Mouse (Mus musculus): ENCODE data around the gene Rhbdl3. TPM values are rescaled to one million over a fixed set of nuclear protein-coding genes. Genes with fewer than 3 reads are reported as not detected.
"Not testable (repeated sequence)": the region's sequence is repeated elsewhere in the genome, so short reads cannot be mapped to it uniquely, and the experiment has no call there.

The Rhbdl3 gene
- polyA plus RNA-seq, 1 experiment from 2014 or later: 32.3 TPM

- peak overlapping the region; percentile 85 for H3K4me2 ChIP-seq (replicated peaks)
- no peaks in the 10 kb centered on the region for H3K9me3 ChIP-seq (replicated peaks)
- peaks cover 8% of the 10 kb centered on the region for H3K4me1 ChIP-seq
- no peaks in the 10 kb centered on the region for H3K27me3 ChIP-seq
- H3K27ac ChIP-seq: no peak overlapping the region
- H3K9ac ChIP-seq: no peak overlapping the region
- no peak for ATAC-seq (ENCODE audit: low FRiP score)
- no peak overlapping the region for H3K4me3 ChIP-seq
- WGBS: 75% methylated on average over 4 of the region's 4 CpGs
- H3K36me3 ChIP-seq: peaks cover 25% of the 10 kb centered on the region
Measured at GRCm38 (mm10) chr11:80376651-80377050, 75.9 kb downstream of the Rhbdl3 start.

GRCm38 (mm10) chr11:80377712-80378451 is 77.2 kb downstream of the Rhbdl3 start, which contains the start of gene 5730455P16Rik:
Gene 5730455P16Rik (minus strand): TSS chr11:80378034.
- 2% methylated on average over 43 of the region's 43 CpGs for WGBS
- peak within 1 kb of the TSS; percentile 97 for H3K9ac ChIP-seq
- peak; percentile 77 for ATAC-seq (ENCODE audit: low FRiP score)

GRCm38 (mm10) chr11:80378452-80379068 is 77.8 kb downstream of the Rhbdl3 start:
- peak overlapping the region; percentile 85 for H3K4me2 ChIP-seq (replicated peaks)
- not testable (repeated sequence) for H3K27me3 ChIP-seq; H3K9ac ChIP-seq; ATAC-seq (ENCODE audit: low FRiP score); H3K9me3 ChIP-seq (replicated peaks); H3K4me1 ChIP-seq
- 65% methylated on average over 2 of the region's 2 CpGs for WGBS
- H3K36me3 ChIP-seq: peaks cover 14% of the 10 kb centered on the region
- H3K4me3 ChIP-seq: peak overlapping the region; percentile 78
- peak overlapping the region; percentile 89; the same call in 1 of the 2 replicates for H3K27ac ChIP-seq

More at GRCm38 (mm10) chr11:80377712-80378451, 77.2 kb downstream of the Rhbdl3 start, which contains the start of gene 5730455P16Rik:
- peak within 1 kb of the TSS; percentile 85 for H3K4me2 ChIP-seq (replicated peaks)
- H3K9me3 ChIP-seq (replicated peaks): no peaks in the 10 kb centered on the region
- peak within 1 kb of the TSS; percentile 89 for H3K27ac ChIP-seq
- H3K4me3 ChIP-seq: peak within 1 kb of the TSS; percentile 78
- H3K36me3 ChIP-seq: peaks cover 20% of the 10 kb centered on the region
- H3K27me3 ChIP-seq: no peaks in the 10 kb centered on the region
- H3K4me1 ChIP-seq: peaks cover 8% of the 10 kb centered on the region

GRCm38 (mm10) chr11:80379184-80379583 is 78.5 kb downstream of the Rhbdl3 start:
- ATAC-seq (ENCODE audit: low FRiP score); H3K27ac ChIP-seq; H3K27me3 ChIP-seq; H3K9ac ChIP-seq; H3K36me3 ChIP-seq; H3K9me3 ChIP-seq (replicated peaks); H3K4me2 ChIP-seq (replicated peaks); H3K4me1 ChIP-seq; H3K4me3 ChIP-seq: not testable (repeated sequence)
- WGBS: 97% methylated on average over 7 of the region's 7 CpGs

- Histone ChIP-seq H3K9me3 (replicated peaks) (no peaks in the 10 kb centered on the region), H3K4me1 (peaks cover 26% of the 10 kb centered on the region), H3K9ac (peak overlapping the region; percentile 95), H3K27me3 (no peaks in the 10 kb centered on the region), H3K36me3 (peaks cover 8% of the 10 kb centered on the region), H3K4me2 (replicated peaks) (peak overlapping the region; percentile 66), H3K4me3 (peak overlapping the region; percentile 87), H3K27ac (peak overlapping the region; percentile 92)
- peak; percentile 20; the same call in 1 of the 2 replicates for ATAC-seq (ENCODE audit: low FRiP score)
- WGBS: 9% methylated on average over 12 of the region's 12 CpGs
Measured at GRCm38 (mm10) chr11:80382626-80383018, 81.9 kb downstream of the Rhbdl3 start.

- WGBS: under 1% methylated on average over 33 of the region's 33 CpGs
- H3K4me1 ChIP-seq: peaks cover 26% of the 10 kb centered on the region
- H3K27me3 ChIP-seq: no peaks in the 10 kb centered on the region
- peak within 1 kb of the TSS; percentile 87 for H3K4me3 ChIP-seq
- peak; percentile 94 for ATAC-seq (ENCODE audit: low FRiP score)
- H3K9ac ChIP-seq: peak within 1 kb of the TSS; percentile 95
- peaks cover 13% of the 10 kb centered on the region for H3K36me3 ChIP-seq
- no peaks in the 10 kb centered on the region for H3K9me3 ChIP-seq (replicated peaks)
- H3K4me2 ChIP-seq (replicated peaks): peak within 1 kb of the TSS; percentile 73
- peak within 1 kb of the TSS; percentile 92 for H3K27ac ChIP-seq
Measured at GRCm38 (mm10) chr11:80383019-80383625, 82.4 kb downstream of the Rhbdl3 start, which contains the start of gene Zfp207. Gene Zfp207 (plus strand): TSS chr11:80383279.

GRCm38 (mm10) chr11:80383626-80384046 is 82.9 kb downstream of the Rhbdl3 start:
- Histone ChIP-seq H3K36me3 (peaks cover 17% of the 10 kb centered on the region), H3K4me1 (peaks cover 26% of the 10 kb centered on the region), H3K9me3 (replicated peaks) (no peaks in the 10 kb centered on the region), H3K9ac (peak overlapping the region; percentile 95), H3K27ac (peak overlapping the region; percentile 92), H3K27me3 (no peaks in the 10 kb centered on the region), H3K4me2 (replicated peaks) (peak overlapping the region; percentile 11; the same call in 1 of the 2 replicates), H3K4me3 (peak overlapping the region; percentile 87)
- WGBS: 1% methylated on average over 20 of the region's 20 CpGs
- 0 out of 2 replicates have a peak, but pooled peaks have one; percentile 21 for ATAC-seq (ENCODE audit: low FRiP score)

- Histone ChIP-seq H3K4me1 (peaks cover 26% of the 10 kb centered on the region), H3K4me2 (replicated peaks) (peak overlapping the region; percentile 73), H3K9ac (peak overlapping the region; percentile 62), H3K9me3 (replicated peaks) (no peaks in the 10 kb centered on the region), H3K4me3 (peak overlapping the region; percentile 87), H3K27ac (no peak overlapping the region), H3K27me3 (no peaks in the 10 kb centered on the region), H3K36me3 (peaks cover 22% of the 10 kb centered on the region)
- ATAC-seq (ENCODE audit: low FRiP score): no peak
Measured at GRCm38 (mm10) chr11:80384461-80384860, 83.7 kb downstream of the Rhbdl3 start.

- Histone ChIP-seq H3K4me1 (peaks cover 26% of the 10 kb centered on the region), H3K9me3 (replicated peaks) (no peaks in the 10 kb centered on the region), H3K4me3 (peak overlapping the region; percentile 87), H3K36me3 (peaks cover 22% of the 10 kb centered on the region), H3K4me2 (replicated peaks) (peak overlapping the region; percentile 73), H3K27me3 (no peaks in the 10 kb centered on the region), H3K9ac (peak overlapping the region; percentile 62), H3K27ac (no peak overlapping the region)
- ATAC-seq (ENCODE audit: low FRiP score): no peak
- WGBS: 66% methylated on average over 4 of the region's 4 CpGs
Measured at GRCm38 (mm10) chr11:80385055-80385454, 84.3 kb downstream of the Rhbdl3 start.

GRCm38 (mm10) chr11:80386790-80387189 is 86.1 kb downstream of the Rhbdl3 start:
- no peak for ATAC-seq (ENCODE audit: low FRiP score)

GRCm38 (mm10) chr11:80389885-80390284 is 89.2 kb downstream of the Rhbdl3 start:
- H3K4me3 ChIP-seq: no peak overlapping the region
- ATAC-seq (ENCODE audit: low FRiP score): no peak
- peaks cover 23% of the 10 kb centered on the region for H3K4me1 ChIP-seq
- H3K4me2 ChIP-seq (replicated peaks): no peak overlapping the region
- H3K27ac ChIP-seq: no peak overlapping the region
- H3K9ac ChIP-seq: no peak overlapping the region
- H3K27me3 ChIP-seq: no peaks in the 10 kb centered on the region
- no peaks in the 10 kb centered on the region for H3K9me3 ChIP-seq (replicated peaks)
- peaks cover 47% of the 10 kb centered on the region for H3K36me3 ChIP-seq
- 87% methylated on average over 1 of the region's 1 CpGs for WGBS

More at GRCm38 (mm10) chr11:80386790-80387189, 86.1 kb downstream of the Rhbdl3 start:
- 91% methylated on average over 2 of the region's 2 CpGs for WGBS
- Histone ChIP-seq H3K4me3 (no peak overlapping the region), H3K4me1 (peaks cover 26% of the 10 kb centered on the region), H3K36me3 (peaks cover 29% of the 10 kb centered on the region), H3K27me3 (no peaks in the 10 kb centered on the region), H3K9me3 (replicated peaks) (no peaks in the 10 kb centered on the region), H3K4me2 (replicated peaks) (peak overlapping the region; percentile 73), H3K9ac (no peak overlapping the region), H3K27ac (no peak overlapping the region)

Data from hindbrain, embryonic 12.5 days (tissue).